Mouse (Mus musculus) E14TG2a.4 (cell line): ENCODE measurements at regions not wholly inside any gene's neighbourhood (a gene's known extent, or its start where the extent isn't known, plus 50 kb on each side); places are given as distances from the start of the nearest gene placed in this dataset.

Experiments
- H3K27me3 ChIP-seq: 2 replicates; pipeline ENCODE4 v1.6.1; 2014; ENCODE audit warnings: low read length, control low read depth; ENCODE audit not compliant: insufficient read depth
- H3K36me3 ChIP-seq: 2 replicates; pipeline ENCODE4 v1.6.1; 2014; ENCODE audit warnings: low read length, control low read depth; ENCODE audit not compliant: insufficient read depth
- H3K4me1 ChIP-seq: replicated peaks from 2 replicates; pipeline ENCODE4 v1.6.1; 2014; ENCODE audit warnings: low read depth, low read length, control low read depth
- H3K4me3 ChIP-seq: replicated peaks from 2 replicates; pipeline ENCODE4 v1.5.1; 2014; ENCODE audit warnings: mild to moderate bottlenecking, low read length
- H3K9me3 ChIP-seq: 2 replicates; pipeline ENCODE4 v1.6.1; 2014; ENCODE audit warnings: low read length, control low read depth
- CTCF ChIP-seq: conservative IDR thresholded peaks from 2 replicates; pipeline ENCODE4 v1.5.1; 2014; ENCODE audit warnings: low read length
- NANOG ChIP-seq: IDR thresholded peaks from 2 replicates; pipeline ENCODE4 v1.6.1; 2014; ENCODE audit warnings: borderline replicate concordance, low read length, mixed read lengths
- POU5F1 ChIP-seq: IDR thresholded peaks from 2 replicates; pipeline ENCODE4 v1.6.1; 2014; ENCODE audit warnings: low read length, borderline replicate concordance

DNA sequence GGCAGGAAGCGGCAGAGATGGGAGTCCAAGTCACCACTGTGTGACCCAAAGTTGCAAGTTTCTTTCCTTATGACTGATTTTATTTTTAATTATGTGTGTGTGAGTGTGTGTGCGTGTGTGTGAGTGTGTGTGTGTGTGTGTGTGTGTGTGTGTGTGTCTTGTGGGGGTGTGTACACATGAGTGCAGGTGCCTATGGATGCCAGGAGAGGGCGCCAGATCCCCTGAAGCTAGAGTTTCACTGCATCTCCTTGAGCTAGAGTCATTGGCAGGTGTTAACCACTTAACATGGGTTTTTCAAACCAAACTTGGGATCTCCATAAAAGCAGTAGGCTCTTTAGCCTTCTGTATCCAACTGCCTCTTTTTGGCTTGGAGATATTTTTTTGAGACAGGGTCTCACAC is 156.2 kb upstream of the Sdk2 start:
- Histone ChIP-seq H3K27me3 (peaks cover 14% of the 10 kb centered on the region; the same call in 1 of the 2 replicates), H3K4me1 (peaks cover 4% of the 10 kb centered on the region; the same call in 1 of the 2 replicates), H3K36me3 (no peaks in the 10 kb centered on the region), H3K9me3 (peaks cover 6% of the 10 kb centered on the region; the same call in 1 of the 2 replicates), H3K4me3 (no peak overlapping the region)
- TF ChIP-seq CTCF, result peak; percentile 17; the same call in 1 of the 2 replicates
- TF ChIP-seq POU5F1, result no peak

- Histone ChIP-seq H3K36me3 (no peaks in the 10 kb centered on the region), H3K9me3 (peaks cover 6% of the 10 kb centered on the region; the same call in 1 of the 2 replicates), H3K27me3 (peaks cover 21% of the 10 kb centered on the region), H3K4me1 (peaks cover 22% of the 10 kb centered on the region), H3K4me3 (no peak overlapping the region)
- TF ChIP-seq NANOG, result no peak
- TF ChIP-seq POU5F1, result no peak
- TF ChIP-seq CTCF, result no peak
These were observed 153.6 kb upstream of the Sdk2 start for GRCm38 (mm10) chr11:114220466-114220865.

- H3K27me3 ChIP-seq, result peaks cover 16% of the 10 kb centered on the region
- no peaks in the 10 kb centered on the region for H3K36me3 ChIP-seq
- H3K4me1 ChIP-seq, result peaks cover 22% of the 10 kb centered on the region
- H3K4me3 ChIP-seq, result no peak overlapping the region
- TF ChIP-seq NANOG (no peak), CTCF (no peak)
- H3K9me3 ChIP-seq, result peaks cover 20% of the 10 kb centered on the region
These were observed 152.1 kb upstream of the Sdk2 start for GRCm38 (mm10) chr11:114218732-114219506.

GRCm38 (mm10) chr11:114217245-114217757 is 150.5 kb upstream of the Sdk2 start:
- peaks cover 22% of the 10 kb centered on the region for H3K4me1 ChIP-seq
- H3K4me3 ChIP-seq, result peak overlapping the region; percentile 43
- H3K27me3 ChIP-seq, result peaks cover 16% of the 10 kb centered on the region
- TF ChIP-seq CTCF (no peak), POU5F1 (no peak), NANOG (peak; percentile 81; the same call in 1 of the 2 replicates)
- no peaks in the 10 kb centered on the region for H3K36me3 ChIP-seq
- H3K9me3 ChIP-seq, result peaks cover 27% of the 10 kb centered on the region

- Histone ChIP-seq H3K36me3 (no peaks in the 10 kb centered on the region), H3K4me1 (peaks cover 22% of the 10 kb centered on the region), H3K27me3 (peaks cover 16% of the 10 kb centered on the region), H3K4me3 (no peak overlapping the region), H3K9me3 (peaks cover 27% of the 10 kb centered on the region)
- no peak for TF ChIP-seq NANOG
- no peak for TF ChIP-seq CTCF
- no peak for TF ChIP-seq POU5F1
These were observed 149.6 kb upstream of the Sdk2 start for GRCm38 (mm10) chr11:114216493-114216892.

DNA sequence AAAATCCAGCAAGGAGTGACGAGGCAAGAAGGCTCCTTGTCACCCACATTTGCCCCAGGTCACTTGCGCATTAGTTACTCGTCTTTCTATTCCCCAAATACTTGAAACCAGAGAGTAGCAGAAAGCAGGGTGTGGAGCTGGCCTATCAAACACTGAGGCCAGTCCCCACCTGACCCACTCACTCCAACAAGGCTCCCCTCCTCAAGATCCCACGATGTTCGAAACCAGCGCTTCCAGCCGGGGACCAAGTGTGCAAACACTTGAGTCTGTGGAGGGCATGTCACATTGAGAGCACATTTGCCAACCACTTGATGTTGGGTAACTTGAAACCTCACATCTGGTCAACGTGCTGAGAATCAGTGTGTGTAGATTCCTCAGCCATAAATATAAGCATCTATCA is 148.4 kb upstream of the Sdk2 start:
- TF ChIP-seq NANOG (no peak), CTCF (no peak), POU5F1 (no peak)
- H3K9me3 ChIP-seq, result peaks cover 27% of the 10 kb centered on the region
- peaks cover 16% of the 10 kb centered on the region for H3K27me3 ChIP-seq
- no peaks in the 10 kb centered on the region for H3K36me3 ChIP-seq
- H3K4me3 ChIP-seq, result no peak overlapping the region
- H3K4me1 ChIP-seq, result peaks cover 22% of the 10 kb centered on the region

- Histone ChIP-seq H3K4me1 (peaks cover 9% of the 10 kb centered on the region), H3K4me3 (no peak overlapping the region), H3K27me3 (peaks cover 4% of the 10 kb centered on the region), H3K36me3 (no peaks in the 10 kb centered on the region), H3K9me3 (peaks cover 40% of the 10 kb centered on the region)
- TF ChIP-seq CTCF (no peak), NANOG (no peak), POU5F1 (no peak)
These were observed 145.3 kb upstream of the Sdk2 start for GRCm38 (mm10) chr11:114212136-114212535.

DNA sequence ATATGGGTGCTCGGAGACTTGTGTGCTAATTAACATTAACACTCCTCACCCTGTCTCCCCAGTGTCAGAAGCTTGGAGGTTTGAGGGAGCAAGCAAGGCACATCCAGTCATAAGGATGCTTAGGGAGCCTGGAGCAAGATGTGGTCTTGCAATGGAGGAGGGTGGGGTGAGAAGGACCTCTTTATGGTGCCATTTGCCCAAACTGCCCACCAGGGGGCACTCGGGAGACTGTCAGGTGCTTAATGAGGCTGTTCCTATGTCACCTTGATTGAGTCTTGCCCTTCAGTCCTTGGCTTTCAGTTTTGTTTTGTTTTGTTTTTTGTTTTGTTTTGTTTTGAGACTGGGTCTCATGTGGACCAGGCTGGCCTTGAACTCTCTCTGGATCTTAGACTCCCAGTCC is 138.3 kb upstream of the Sdk2 start:
- no peaks in the 10 kb centered on the region for H3K36me3 ChIP-seq
- H3K4me3 ChIP-seq, result no peak overlapping the region

DNA sequence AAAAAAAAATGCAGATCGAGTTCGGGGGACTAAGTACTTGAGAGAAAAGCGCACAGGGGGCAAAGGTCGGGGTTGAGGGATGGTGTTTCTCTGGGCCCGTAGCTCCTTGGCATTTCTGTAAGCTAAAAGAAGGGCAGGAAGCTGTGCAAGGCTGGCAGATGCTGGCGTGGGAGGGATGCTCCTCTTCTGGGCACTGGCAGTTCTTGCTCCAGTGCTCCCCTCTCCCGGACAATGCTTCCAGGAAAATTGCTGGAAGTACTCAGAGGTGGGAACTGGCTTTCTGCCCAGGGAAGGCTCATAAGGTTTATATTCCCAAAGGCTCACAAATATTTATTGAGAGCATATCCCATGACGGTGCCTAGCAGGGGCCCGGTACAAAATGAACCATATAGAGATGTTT is 136.6 kb upstream of the Sdk2 start:
- H3K4me3 ChIP-seq, result no peak overlapping the region
- peaks cover 31% of the 10 kb centered on the region for H3K27me3 ChIP-seq

More for the DNA sequence above, 138.3 kb upstream of the Sdk2 start:
- Histone ChIP-seq H3K27me3 (peaks cover 25% of the 10 kb centered on the region), H3K9me3 (peaks cover 28% of the 10 kb centered on the region), H3K4me1 (peaks cover 21% of the 10 kb centered on the region)
- TF ChIP-seq CTCF, result peak; percentile 63
- TF ChIP-seq POU5F1, result no peak
- TF ChIP-seq NANOG, result no peak

More for the DNA sequence above, 136.6 kb upstream of the Sdk2 start:
- Histone ChIP-seq H3K36me3 (no peaks in the 10 kb centered on the region), H3K4me1 (peaks cover 25% of the 10 kb centered on the region), H3K9me3 (peaks cover 27% of the 10 kb centered on the region)
- TF ChIP-seq CTCF (no peak), NANOG (no peak), POU5F1 (no peak)
